Mouse (Mus musculus) G1E-ER4 (cell line): ENCODE measurements around the gene Itfg2. TPM values are rescaled to one million over a fixed set of nuclear protein-coding genes. Genes with fewer than 3 reads are reported as not detected.

Experiments used
- GATA1 ChIP-seq: IDR thresholded peaks from one replicate; pipeline ENCODE4 v1.8.0; 2012; ENCODE audit warnings: low read length, inconsistent platforms
- polyA plus RNA-seq: library from polyadenylated mRNA; stranded (reverse); fragments of >175 nt; gene quantifications from 2 replicates; pipeline ENCODE4 v1.2.3, GENCODE M21; 2012

Itfg2 gene
- polyA plus RNA-seq = 26.2 and 33.2 TPM in 2 replicates

DNA sequence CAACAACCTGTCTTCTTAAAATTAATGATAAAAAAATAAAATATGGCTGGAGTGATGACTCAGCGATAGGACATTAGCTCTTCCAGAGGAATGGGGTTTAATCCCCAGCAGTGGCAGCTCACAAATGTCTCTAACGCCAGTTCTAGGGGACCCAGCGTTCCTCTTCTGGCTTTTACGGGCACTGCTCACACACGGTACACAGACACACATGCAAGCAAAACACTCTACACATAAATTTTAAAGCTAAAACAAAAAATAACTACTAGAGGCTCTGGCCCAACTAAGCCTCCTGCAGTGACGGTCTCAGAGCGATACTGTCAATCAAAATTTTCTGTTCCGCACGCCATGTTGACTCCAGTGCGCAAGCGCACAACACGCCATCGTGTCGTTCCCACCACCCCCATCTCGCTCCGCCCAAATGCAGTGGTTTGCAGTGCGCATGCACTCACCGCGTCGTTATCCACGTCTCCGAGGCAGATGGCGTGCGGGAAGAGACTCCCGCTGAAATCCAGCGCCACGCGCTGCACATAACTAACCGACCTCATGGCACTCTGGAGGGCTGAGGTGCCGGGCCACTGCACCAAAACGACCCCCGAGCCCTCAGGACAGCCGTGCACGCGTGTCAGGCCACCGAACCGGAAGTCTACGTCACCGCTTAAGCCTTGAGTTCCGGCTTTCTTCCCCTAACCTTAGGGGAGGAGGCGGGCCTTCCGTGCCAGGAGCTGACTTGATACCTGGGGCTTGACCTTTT is at the start of gene Itfg2:
TSS of gene Itfg2 (minus strand) at position 663 of the 751 bp plus-strand sequence.
- no peak for TF ChIP-seq GATA1

- no peak for TF ChIP-seq GATA1
Measured at GRCm38 (mm10) chr6:128474112-128474511, 49.4 kb upstream of the Itfg2 start.

- no peak for TF ChIP-seq GATA1
Measured at GRCm38 (mm10) chr6:128469451-128469850, 44.7 kb upstream of the Itfg2 start.

- no peak for TF ChIP-seq GATA1
Measured at GRCm38 (mm10) chr6:128467298-128467697, 42.6 kb upstream of the Itfg2 start.

DNA sequence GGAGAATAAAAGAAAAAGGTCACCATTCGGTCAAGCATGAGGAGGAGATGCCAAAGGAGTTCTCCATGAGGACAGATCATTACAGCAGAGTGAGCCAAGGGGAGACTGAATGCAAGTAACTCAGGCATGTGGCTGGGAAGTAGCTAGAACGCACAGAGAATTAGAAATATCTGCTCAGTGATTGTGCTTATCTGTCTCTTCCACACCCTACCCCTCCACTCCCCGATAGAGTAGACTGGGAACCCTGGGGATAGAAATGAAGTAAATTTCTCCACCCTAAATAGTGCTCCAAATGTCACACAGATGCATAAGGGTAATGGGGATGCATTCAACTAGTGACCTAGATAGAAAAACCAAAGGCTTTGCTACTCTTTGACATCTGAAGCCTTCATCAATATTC is 41.8 kb upstream of the Itfg2 start:
- TF ChIP-seq GATA1 = no peak

- TF ChIP-seq GATA1 = no peak
Measured at GRCm38 (mm10) chr6:128466043-128466442, 41.3 kb upstream of the Itfg2 start.

- no peak for TF ChIP-seq GATA1
Measured at GRCm38 (mm10) chr6:128464996-128465395, 40.3 kb upstream of the Itfg2 start.

DNA sequence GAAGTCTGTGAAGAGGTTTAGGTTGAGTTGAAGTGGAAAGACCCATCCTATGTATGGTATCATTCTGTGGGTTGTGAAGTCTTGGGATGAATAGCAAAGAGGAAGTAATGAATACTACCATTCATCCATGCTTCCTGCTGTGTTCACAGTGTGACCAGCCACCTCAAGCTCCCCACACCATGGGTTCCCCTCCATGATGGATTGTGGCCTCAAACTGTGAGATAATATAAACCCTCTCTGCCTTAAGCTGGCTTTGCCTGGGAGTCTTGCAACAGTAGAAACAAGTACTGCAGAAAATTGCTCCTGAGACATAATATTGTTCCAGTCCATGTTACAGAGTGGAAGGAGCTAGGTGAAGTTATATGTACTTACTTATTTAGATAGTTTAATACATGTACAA is 36.9 kb upstream of the Itfg2 start:
- no peak for TF ChIP-seq GATA1

DNA sequence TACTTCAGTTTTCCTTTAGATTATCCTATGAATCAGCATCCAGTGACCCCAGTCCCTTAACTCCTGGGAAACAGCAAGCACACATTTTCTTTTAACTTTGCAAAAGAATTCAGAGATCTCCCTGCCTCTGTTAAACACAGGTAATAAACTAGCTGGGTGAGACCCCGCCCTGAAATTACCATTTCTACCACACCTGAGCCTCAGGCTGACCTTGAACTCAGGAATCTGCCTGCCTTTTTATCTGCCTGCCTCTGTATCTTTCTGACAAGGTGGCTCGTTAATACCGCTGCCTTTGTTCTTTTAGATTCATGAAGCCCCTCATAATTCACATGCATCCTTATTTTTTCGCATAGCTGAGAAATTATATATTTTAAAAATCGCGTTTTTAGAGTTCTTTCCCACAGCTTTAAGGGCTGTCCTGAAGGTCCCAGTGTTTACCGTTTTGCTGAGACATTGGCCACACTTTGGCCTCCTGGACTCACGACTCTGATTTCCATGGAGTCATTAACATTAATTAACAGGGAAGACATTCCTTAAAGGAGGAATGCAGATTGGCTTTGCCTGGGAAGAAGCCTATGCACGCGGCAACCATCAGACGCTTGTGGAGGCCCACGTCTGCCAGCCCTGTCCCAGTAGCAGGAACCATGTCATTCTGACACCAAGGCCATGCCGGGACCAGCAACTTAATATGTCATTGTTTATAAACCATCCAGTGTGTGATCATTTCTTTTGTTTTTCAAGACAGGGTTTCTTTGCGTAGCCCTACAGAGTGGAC is 36.2 kb upstream of the Itfg2 start:
- no peak for TF ChIP-seq GATA1

- no peak for TF ChIP-seq GATA1
Measured at GRCm38 (mm10) chr6:128460321-128460720, 35.6 kb upstream of the Itfg2 start.

DNA sequence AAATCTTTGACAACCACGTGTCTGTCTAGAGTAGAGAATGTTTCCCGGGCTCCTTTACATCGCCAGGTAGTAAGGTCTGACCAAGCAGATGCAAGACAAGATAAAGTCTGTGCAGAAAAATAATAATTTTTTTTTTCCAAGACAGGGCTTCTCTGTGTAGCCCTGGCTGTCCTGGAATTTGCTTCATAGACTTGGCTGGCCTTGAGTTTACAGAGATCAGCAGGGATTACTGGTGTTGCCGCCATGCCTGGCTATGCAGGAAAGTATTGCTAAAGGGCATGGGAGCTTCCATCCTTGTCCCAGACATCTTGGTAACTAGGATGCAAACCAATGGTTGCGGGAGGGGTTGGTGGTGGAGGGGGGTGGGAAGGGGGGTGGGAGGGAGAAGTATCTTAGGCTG is 32.5 kb upstream of the Itfg2 start:
- no peak for TF ChIP-seq GATA1

GRCm38 (mm10) chr6:128455835-128456605 is 31.3 kb upstream of the Itfg2 start:
- no peak for TF ChIP-seq GATA1

DNA sequence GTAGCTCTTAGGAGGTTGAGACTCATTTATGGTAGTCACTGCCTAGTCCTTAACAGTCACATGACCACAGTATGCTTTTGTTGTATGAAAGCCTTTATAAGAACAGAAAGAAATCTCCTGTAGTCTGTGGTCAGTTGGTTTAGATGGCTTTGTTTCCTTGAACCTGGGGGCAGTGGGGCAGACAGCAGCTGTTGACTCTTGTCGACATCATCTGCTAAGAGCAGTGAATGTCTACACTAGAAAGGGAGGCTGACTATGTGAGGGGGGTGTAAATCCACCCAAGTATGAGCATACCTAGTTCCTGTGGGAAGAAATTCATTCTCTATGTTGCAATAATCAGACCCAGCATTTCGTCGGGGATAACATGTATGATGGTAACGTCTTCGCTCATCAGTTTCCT is 22.3 kb upstream of the Itfg2 start:
- no peak for TF ChIP-seq GATA1

- TF ChIP-seq GATA1 = no peak
Measured at GRCm38 (mm10) chr6:128445761-128446535, 21.2 kb upstream of the Itfg2 start.

DNA sequence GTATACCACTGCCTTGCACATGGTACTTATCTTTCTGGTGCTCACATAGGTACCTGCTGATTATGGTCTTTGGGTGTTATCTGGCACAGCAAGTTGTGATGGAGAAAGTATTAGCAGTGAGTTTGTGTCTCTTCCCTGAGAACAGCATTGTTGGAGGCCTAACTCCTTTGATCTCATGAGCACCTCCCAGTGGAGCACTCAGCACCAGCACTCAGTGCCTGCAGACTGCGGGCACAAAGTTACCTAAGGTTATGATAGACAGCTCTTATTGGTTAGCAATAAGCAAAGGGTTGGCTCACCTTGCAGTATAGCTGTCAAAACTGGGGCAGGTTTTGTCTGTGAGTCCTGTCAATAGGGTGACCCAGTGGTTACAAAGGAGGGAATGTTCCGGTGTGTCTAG is 15.5 kb upstream of the Itfg2 start:
- TF ChIP-seq GATA1 = no peak
